Mouse (Mus musculus): Measurements from ENCODE around the gene Arsb. TPM values are rescaled to one million over a fixed set of nuclear protein-coding genes. Genes with fewer than 3 reads are reported as not detected.

Arsb gene
- polyA plus RNA-seq, 1 experiment from 2014 or later: 11.0 TPM

DNA sequence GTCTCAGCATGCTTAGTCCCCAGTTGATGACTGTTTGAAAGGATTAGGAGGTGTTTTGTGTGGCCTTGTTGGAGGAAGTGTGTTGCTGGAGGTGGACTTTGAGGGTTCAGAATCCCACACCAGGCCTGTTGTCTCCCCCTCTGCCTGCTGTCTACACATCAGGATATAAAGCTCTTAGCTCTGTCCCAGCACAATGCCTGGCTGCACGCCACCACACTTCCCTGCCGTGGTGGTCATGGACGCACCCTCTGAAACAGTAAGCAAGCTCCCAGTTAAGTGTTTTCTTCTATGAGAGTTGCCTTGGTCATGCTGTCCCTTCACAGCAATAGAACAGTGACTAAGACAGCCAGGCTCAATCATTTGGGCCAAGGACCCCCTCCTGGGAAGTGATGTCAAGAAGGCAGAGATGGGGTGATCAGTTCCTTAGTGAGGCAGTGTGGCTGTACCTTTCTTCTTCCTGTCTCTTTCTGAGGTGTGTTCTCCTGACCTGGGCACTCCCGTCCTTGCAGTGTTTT is 149.4 kb downstream of the Arsb start:
- Histone ChIP-seq H3K9ac (no peak overlapping the region), H3K27ac (replicated peaks) (no peak overlapping the region), H3K4me3 (no peak overlapping the region), H3K27me3 (no peaks in the 10 kb centered on the region), H3K9me3 (no peaks in the 10 kb centered on the region), H3K36me3 (no peaks in the 10 kb centered on the region), H3K4me2 (no peak overlapping the region), H3K4me1 (replicated peaks) (0 out of 2 replicates have a peak, but pooled peaks cover 5% of the 10 kb centered on the region)
- 78% methylated on average over 4 of the region's 4 CpGs for WGBS
- no peak for ATAC-seq (ENCODE audit: low FRiP score, low read depth)

DNA sequence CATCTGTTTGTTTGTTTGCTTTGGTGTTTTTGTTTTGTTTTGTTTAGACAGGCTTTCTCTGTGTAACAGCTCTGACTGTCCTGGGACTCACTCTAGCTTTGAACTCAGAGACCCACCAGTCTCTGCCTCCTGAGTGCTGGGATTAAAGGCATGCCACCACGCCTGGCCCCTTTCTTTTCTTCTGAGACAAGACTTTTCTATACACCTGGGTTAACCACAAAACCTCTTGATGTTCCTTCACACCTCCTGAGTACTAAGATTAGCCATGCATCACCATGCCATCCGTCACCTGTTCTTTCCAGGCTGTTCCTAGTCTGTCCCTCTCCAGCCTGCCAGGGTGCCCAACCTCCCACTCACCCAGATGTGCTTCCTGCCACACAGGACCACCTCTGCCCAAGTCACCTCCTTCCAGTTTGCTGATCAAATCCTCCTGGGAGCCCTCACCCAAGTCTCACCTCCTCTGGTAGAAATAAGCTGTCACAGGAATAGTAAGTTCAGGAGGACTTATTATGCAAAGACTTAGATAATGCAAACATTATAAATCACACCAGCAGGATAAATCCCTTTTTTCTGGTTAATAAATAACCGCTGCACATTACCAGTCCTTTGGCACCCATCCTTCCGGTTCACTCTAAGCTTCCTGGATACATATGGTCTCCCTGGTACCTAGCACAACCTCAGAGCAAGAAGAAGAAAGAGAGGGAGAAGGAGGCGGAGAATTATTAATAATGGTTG is 150.6 kb downstream of the Arsb start:
- 0 out of 2 replicates have a peak, but pooled peaks cover 5% of the 10 kb centered on the region for H3K4me1 ChIP-seq (replicated peaks)
- H3K9me3 ChIP-seq: no peaks in the 10 kb centered on the region
- no peak overlapping the region for H3K9ac ChIP-seq
- no peak for ATAC-seq (ENCODE audit: low FRiP score, low read depth)
- H3K36me3 ChIP-seq: no peaks in the 10 kb centered on the region
- no peak overlapping the region for H3K4me3 ChIP-seq
- no peak overlapping the region for H3K27ac ChIP-seq (replicated peaks)
- H3K27me3 ChIP-seq: no peaks in the 10 kb centered on the region
- no peak overlapping the region for H3K4me2 ChIP-seq
- 84% methylated on average over 5 of the region's 5 CpGs for WGBS

DNA sequence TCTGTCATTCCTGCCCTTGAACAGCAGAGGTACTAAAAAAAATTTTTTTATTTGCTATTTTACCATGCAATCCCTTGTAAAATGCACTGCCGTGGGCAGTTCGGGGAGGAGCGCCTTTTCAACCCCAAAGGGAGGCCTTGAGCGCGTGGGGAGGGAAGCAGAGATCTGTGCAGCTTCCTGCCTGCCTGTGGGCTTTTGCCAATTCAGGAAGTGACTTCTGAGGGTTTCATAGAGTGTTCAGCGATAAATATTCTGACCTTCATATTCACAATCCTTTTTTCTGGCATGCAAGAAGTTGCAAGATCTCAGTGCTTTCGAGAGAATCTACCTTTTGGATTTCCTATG is 151.1 kb downstream of the Arsb start:
- ATAC-seq (ENCODE audit: low FRiP score, low read depth): no peak
- H3K36me3 ChIP-seq: no peaks in the 10 kb centered on the region
- H3K4me2 ChIP-seq: no peak overlapping the region
- no peak overlapping the region for H3K27ac ChIP-seq (replicated peaks)
- H3K4me1 ChIP-seq (replicated peaks): 0 out of 2 replicates have a peak, but pooled peaks cover 5% of the 10 kb centered on the region
- no peak overlapping the region for H3K9ac ChIP-seq
- no peaks in the 10 kb centered on the region for H3K9me3 ChIP-seq
- no peaks in the 10 kb centered on the region for H3K27me3 ChIP-seq
- WGBS: 77% methylated on average over 7 of the region's 7 CpGs
- no peak overlapping the region for H3K4me3 ChIP-seq

DNA sequence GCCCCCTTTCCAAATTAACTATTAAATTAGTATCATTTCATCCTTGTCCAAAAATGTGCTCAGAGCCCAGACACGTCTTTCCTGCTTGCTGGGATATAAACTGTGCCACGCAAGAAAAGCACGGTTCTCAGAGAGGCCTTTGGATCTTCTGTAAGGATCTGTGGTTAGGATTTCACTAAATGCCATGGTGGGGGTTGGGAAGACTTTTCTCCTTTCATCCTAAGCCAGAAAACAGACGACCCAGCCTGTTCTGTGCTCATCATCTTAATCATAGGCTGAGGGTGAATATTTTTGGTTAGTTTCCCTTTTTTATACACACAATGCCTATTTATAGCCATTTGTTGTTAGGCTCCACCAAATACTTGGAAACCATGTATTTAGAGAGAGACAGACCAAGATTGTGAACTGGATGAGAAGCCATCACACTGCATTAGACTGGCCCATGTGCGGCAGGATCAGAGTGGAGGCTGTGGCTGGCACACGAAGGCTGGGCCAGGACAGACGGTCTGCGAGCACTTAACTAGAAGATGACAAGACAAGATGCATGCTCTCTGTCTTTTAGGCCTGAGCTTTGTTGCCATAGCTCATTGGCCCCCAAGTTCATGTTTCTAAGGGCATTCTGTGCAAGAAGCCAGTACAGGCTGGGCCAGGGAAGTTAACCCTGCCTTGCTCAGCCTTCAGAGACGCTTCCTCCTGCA is 153.5 kb downstream of the Arsb start:
- Histone ChIP-seq H3K9me3 (no peaks in the 10 kb centered on the region), H3K36me3 (no peaks in the 10 kb centered on the region), H3K4me2 (no peak overlapping the region), H3K4me1 (replicated peaks) (0 out of 2 replicates have a peak, but pooled peaks cover 5% of the 10 kb centered on the region), H3K27me3 (no peaks in the 10 kb centered on the region), H3K9ac (no peak overlapping the region), H3K4me3 (no peak overlapping the region), H3K27ac (replicated peaks) (no peak overlapping the region)
- WGBS: 75% methylated on average over 9 of the region's 9 CpGs
- ATAC-seq (ENCODE audit: low FRiP score, low read depth): no peak

DNA sequence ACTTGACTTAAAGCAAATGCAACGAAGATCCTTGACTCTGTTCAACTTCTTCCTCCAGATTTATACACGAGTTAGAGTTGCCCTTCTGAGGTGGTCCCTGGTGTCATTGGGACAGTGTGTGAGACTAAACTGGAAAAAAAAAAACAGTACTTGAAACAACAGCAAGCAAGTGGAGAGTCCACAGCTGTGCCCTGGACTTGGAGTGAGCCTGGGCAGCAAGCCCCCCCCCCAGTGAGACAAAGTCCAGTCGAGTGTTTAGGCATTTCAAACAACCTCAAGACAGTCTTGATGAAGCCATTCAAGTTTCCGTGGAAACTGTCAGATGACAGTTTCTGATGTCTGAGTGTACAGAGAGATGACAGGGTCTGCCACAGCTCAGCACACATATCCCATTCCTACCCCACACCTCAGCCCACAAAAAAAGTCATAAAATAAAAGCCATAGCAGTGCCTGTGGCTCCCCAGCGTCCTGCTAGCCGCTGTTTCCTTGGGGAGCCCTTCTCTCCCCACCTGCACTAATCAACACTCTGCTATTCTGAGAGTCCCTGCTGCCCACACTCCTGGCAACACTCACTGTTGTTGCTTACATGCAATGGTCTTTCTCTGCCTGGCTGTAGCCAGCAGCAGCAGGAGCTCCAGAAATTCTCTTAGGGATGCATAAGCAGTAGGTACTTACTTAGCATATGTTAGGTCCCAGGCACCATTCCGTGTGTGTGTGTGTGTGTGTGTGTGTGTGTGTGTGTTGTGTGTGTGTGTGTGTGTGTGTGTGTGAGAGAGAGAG is 159.3 kb downstream of the Arsb start:
- no peak overlapping the region for H3K27ac ChIP-seq (replicated peaks)
- 53% methylated on average over 7 of the region's 7 CpGs for WGBS
- H3K9me3 ChIP-seq: no peaks in the 10 kb centered on the region
- H3K27me3 ChIP-seq: no peaks in the 10 kb centered on the region
- no peaks in the 10 kb centered on the region for H3K36me3 ChIP-seq
- H3K4me3 ChIP-seq: no peak overlapping the region
- peak; percentile 34; the same call in 1 of the 2 replicates for ATAC-seq (ENCODE audit: low FRiP score, low read depth)
- no peak overlapping the region for H3K9ac ChIP-seq
- H3K4me1 ChIP-seq (replicated peaks): peaks cover 1% of the 10 kb centered on the region; the same call in 1 of the 2 replicates
- no peak overlapping the region for H3K4me2 ChIP-seq

DNA sequence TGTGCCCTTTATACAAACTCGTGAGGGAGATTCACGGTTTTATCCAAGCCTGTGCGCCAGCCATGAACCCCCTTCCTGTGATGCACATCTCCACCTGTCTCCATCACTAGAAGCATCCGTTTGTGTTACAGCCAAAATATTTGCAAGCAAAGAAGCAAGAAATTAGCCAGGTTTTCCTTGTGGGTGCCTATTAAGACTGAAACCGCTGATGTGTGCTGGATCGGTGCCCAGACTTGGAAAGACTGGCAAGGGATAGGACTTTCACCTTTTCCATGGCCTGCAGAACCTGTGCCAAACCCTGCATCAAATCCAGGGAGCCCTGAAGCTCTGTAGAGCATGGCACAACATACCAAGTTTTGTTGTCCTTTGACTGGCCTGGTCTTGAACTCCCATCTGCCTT is 165.0 kb downstream of the Arsb start:
- ATAC-seq (ENCODE audit: low FRiP score, low read depth): no peak
- Histone ChIP-seq H3K27ac (replicated peaks) (no peak overlapping the region), H3K9ac (no peak overlapping the region), H3K4me2 (no peak overlapping the region), H3K4me1 (replicated peaks) (peaks cover 4% of the 10 kb centered on the region; the same call in 1 of the 2 replicates), H3K27me3 (no peaks in the 10 kb centered on the region), H3K9me3 (no peaks in the 10 kb centered on the region), H3K4me3 (no peak overlapping the region), H3K36me3 (no peaks in the 10 kb centered on the region)
- WGBS: 59% methylated on average over 6 of the region's 6 CpGs

DNA sequence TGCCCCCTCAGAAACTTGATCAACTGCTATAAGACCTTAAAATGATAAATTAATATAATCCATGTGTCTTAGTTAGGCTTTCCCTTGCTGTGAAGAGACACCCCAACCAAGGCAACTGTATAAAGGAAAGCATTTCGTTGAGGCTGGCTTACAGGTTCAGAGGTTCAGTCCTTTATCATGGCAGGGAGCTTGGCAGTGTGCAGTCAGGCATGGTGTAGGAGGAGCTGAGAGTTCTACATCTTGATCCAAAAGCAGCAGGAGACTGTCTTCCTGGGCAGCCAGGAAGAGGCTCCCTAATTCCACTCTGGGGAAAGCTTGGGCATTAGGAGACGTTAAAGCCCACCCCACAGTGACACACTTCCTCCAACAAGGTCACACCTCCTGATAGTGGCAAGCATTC is 166.7 kb downstream of the Arsb start:
- no peaks in the 10 kb centered on the region for H3K36me3 ChIP-seq
- no peak overlapping the region for H3K4me2 ChIP-seq
- H3K27me3 ChIP-seq: no peaks in the 10 kb centered on the region
- H3K9ac ChIP-seq: no peak overlapping the region
- no peak overlapping the region for H3K27ac ChIP-seq (replicated peaks)
- no peaks in the 10 kb centered on the region for H3K9me3 ChIP-seq
- 22% methylated on average over 2 of the region's 2 CpGs for WGBS
- ATAC-seq (ENCODE audit: low FRiP score, low read depth): no peak
- no peak overlapping the region for H3K4me3 ChIP-seq
- peaks cover 4% of the 10 kb centered on the region; the same call in 1 of the 2 replicates for H3K4me1 ChIP-seq (replicated peaks)

DNA sequence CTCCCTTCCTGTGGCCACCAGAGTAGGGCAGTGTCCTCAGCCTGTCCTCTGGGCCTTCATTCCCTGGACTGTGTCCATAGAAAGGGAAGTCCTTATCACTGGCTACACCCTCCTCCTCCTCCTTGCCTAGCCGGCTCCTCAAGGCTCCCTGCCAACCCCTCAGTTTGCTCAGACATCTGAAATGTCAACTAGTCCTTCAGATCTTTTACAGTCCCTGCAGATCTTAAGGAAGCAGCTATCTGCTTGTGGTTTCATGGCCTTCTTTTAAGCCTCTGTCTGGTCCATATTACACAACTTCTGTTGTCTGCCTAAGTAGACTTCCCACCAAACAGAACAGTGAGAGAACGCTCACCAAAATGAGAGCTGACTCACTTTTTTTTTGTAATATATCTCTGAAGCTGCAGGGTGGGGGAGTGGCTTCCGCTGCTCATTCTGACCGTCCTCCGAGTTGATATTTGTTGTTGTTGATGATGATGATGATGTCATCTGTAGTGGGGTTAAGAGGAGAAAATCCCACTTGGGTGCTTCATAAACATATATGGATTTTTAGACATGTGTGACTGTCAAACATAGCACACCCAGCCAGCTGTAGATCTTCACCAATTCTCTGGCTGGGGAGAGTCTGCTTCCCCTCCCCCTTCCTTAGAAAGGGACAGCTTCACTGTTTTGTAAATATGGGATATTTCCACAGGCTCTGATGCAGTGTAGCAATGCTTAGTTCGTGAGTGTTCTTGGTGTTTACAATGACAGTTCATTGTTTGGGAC is 168.1 kb downstream of the Arsb start:
- WGBS: 80% methylated on average over 6 of the region's 6 CpGs
- H3K27ac ChIP-seq (replicated peaks): no peak overlapping the region
- no peak for ATAC-seq (ENCODE audit: low FRiP score, low read depth)

DNA sequence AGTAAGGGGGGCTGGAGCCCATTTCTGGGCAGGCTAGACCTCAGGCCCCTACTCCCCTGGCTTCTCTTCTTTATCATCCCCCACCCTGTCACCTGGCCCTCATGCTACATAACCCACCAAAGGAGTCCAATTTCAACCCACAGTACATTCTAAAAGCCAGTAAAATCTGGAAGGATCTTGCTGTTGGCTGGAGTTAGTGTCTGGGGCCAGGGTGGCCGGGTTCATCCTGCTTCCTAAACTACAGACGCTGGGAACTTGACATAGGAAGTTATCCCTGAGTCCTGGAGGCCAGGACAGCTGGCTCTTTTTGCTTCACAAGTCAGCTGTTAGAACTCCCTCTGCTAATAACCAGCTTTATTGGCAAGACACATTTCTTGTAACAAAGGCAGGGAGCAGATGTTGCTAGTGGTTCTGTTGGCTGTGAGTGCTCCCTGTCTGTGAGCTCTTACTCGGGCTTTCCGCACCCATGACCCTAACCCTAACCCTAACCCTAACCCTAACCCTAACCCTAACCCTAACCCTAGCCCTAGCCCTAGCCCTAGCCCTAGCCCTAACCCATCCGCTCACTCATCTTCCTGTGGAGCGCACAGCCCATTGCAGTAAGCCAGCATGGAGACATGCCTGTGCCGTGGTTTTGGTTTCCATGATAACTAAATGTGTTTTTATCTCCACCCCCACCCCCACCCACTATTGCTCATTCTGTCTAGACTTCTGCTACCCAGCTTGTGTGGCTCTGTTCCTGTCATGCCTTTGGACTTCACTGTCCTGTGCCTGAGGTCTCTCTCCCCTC is 169.5 kb downstream of the Arsb start:
- Histone ChIP-seq H3K27me3 (no peaks in the 10 kb centered on the region), H3K4me1 (replicated peaks) (peaks cover under 1% of the 10 kb centered on the region; the same call in 1 of the 2 replicates), H3K9ac (no peak overlapping the region), H3K9me3 (no peaks in the 10 kb centered on the region), H3K4me2 (no peak overlapping the region), H3K36me3 (no peaks in the 10 kb centered on the region), H3K4me3 (no peak overlapping the region), H3K27ac (replicated peaks) (no peak overlapping the region)
- ATAC-seq (ENCODE audit: low FRiP score, low read depth): peak; percentile 39; the same call in 1 of the 2 replicates
- WGBS: 65% methylated on average over 7 of the region's 7 CpGs

More for the DNA sequence above, 168.1 kb downstream of the Arsb start:
- Histone ChIP-seq H3K9me3 (no peaks in the 10 kb centered on the region), H3K4me3 (no peak overlapping the region), H3K27me3 (no peaks in the 10 kb centered on the region), H3K36me3 (no peaks in the 10 kb centered on the region), H3K4me1 (replicated peaks) (peaks cover 4% of the 10 kb centered on the region; the same call in 1 of the 2 replicates), H3K4me2 (no peak overlapping the region), H3K9ac (no peak overlapping the region)

DNA sequence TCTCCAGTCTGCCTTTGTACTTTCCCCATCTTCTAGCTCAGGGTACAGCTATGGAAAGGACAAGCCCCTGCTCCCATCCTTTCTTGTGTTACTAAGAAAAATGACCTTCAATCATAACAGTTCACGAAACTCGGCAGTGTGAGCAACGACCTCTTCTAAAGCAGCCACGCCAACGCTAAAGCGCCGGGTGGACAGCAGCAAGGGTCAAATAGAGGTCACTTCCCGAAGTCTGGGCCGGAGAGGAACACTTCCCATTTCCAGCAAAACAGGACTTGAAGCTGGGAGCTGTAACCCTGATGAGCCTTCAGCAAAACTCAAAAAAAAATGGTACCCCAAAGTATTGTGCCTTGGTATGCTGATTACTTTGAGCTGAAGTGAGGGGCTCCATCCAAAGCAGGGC is 179.6 kb downstream of the Arsb start:
- WGBS: 52% methylated on average over 9 of the region's 9 CpGs
- H3K9me3 ChIP-seq: no peaks in the 10 kb centered on the region
- no peaks in the 10 kb centered on the region for H3K27me3 ChIP-seq
- no peak overlapping the region for H3K27ac ChIP-seq (replicated peaks)
- no peak overlapping the region for H3K9ac ChIP-seq
- ATAC-seq (ENCODE audit: low FRiP score, low read depth): no peak
- H3K4me1 ChIP-seq (replicated peaks): no peaks in the 10 kb centered on the region
- no peak overlapping the region for H3K4me3 ChIP-seq
- H3K36me3 ChIP-seq: no peaks in the 10 kb centered on the region
- no peak overlapping the region for H3K4me2 ChIP-seq

DNA sequence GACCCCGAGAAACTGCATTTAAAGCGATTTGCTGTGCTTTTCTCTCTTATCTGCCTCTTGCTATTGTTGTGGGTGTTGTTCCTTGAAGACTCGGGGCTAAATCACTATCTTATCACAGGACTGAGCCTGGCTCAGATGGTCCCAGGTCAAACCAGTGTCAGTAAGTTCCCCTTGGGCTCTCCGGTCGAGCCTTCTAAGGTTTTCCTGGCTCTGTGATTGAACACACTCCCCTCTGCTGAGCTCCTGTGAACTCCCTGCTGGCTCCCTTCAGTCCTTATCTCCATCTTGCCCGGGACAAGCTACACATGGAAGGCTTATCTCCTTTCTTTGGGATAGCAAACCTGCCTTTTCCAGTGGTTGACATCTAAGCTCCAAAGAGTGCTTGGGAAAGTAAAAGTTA is 180.1 kb downstream of the Arsb start:
- WGBS: 77% methylated on average over 6 of the region's 6 CpGs
- Histone ChIP-seq H3K36me3 (no peaks in the 10 kb centered on the region), H3K9me3 (no peaks in the 10 kb centered on the region), H3K27me3 (no peaks in the 10 kb centered on the region), H3K4me3 (no peak overlapping the region), H3K27ac (replicated peaks) (no peak overlapping the region), H3K4me2 (no peak overlapping the region), H3K4me1 (replicated peaks) (no peaks in the 10 kb centered on the region), H3K9ac (no peak overlapping the region)
- no peak for ATAC-seq (ENCODE audit: low FRiP score, low read depth)

All from hindbrain, embryonic 15.5 days (tissue).